Mouse (Mus musculus) thymus, adult 2 months (tissue): Measurements from ENCODE around the gene Adgrl3.

Experiments
- CTCF ChIP-seq: fragments of 200-500 bp; IDR thresholded peaks from 2 replicates; pipeline ENCODE4 v1.5.1; 2012; ENCODE audit warnings: mild to moderate bottlenecking, control low read depth, low read length, moderate library complexity, borderline replicate concordance; ENCODE audit not compliant: control insufficient read depth, poor library complexity, insufficient read depth; ENCODE audit errors: extremely low read depth
- POLR2A ChIP-seq: fragments of 200-500 bp; IDR thresholded peaks from 2 replicates; pipeline ENCODE4 v1.6.1; 2012; ENCODE audit warnings: mild to moderate bottlenecking, low read length, control low read depth, moderate library complexity; ENCODE audit not compliant: control insufficient read depth, poor library complexity, insufficient read depth; ENCODE audit errors: extremely low read depth

- TF ChIP-seq CTCF (no peak), POLR2A (no peak)
Observed at GRCm38 (mm10) chr5:81160431-81160830, 140.5 kb downstream of the Adgrl3 start.
